ENCODE assay signal across 8 mouse cellular contexts in genomic region chr2:158673493-158673892, GRCm38 (mm10). TPM values are rescaled to one million over a fixed set of nuclear protein-coding genes. Genes with fewer than 3 reads are reported as not detected.
DNase-seq lines count a peak whose midpoint lies in the region; ATAC-seq and TF ChIP-seq lines count a peak whose summit lies in the region.

No protein-coding gene starts in this region.

- H3K4me3 ChIP-seq in kidney, embryonic 14.5 days (ENCODE audit: low read length) = no peak overlapping the region
- H3K4me3 ChIP-seq in cortical plate, adult 2 months (ENCODE audit: insufficient read depth, low read length) = no peak overlapping the region
- H3K4me3 ChIP-seq in hindbrain, embryonic 14.5 days (replicated peaks; ENCODE audit: low read length) = no peak overlapping the region
- H3K4me3 ChIP-seq in small intestine, adult 2 months (ENCODE audit: low read depth, low read length) = no peak overlapping the region

- peak; percentile 20; the same call in 1 of the 2 replicates for ATAC-seq in kidney, embryonic 14.5 days (ENCODE audit: low FRiP score, low TSS enrichment)
- ATAC-seq in hindbrain, embryonic 14.5 days (ENCODE audit: low FRiP score) = peak; percentile 37; the same call in 1 of the 2 replicates

- H3K27me3 ChIP-seq in kidney, embryonic 14.5 days (ENCODE audit: control insufficient read depth, insufficient read depth, low read length) = peaks cover 14% of the 10 kb centered on the region
- H3K27me3 ChIP-seq in hindbrain, embryonic 14.5 days (ENCODE audit: control insufficient read depth, insufficient read depth, low read length) = peaks cover 11% of the 10 kb centered on the region
- no peaks in the 10 kb centered on the region for H3K27me3 ChIP-seq in small intestine, adult 2 months (ENCODE audit: control insufficient read depth, insufficient read depth, low read length)

- WGBS in kidney, embryonic 14.5 days = 64% methylated on average over 4 of the region's 4 CpGs
- 61% methylated on average over 4 of the region's 4 CpGs for WGBS in hindbrain, embryonic 14.5 days
- WGBS in small intestine, adult 2 months = 68% methylated on average over 4 of the region's 4 CpGs

- H3K4me1 ChIP-seq in kidney, embryonic 14.5 days (ENCODE audit: control insufficient read depth, insufficient read depth, low read length) = peaks cover 34% of the 10 kb centered on the region
- H3K4me1 ChIP-seq in cortical plate, adult 2 months (ENCODE audit: control insufficient read depth, insufficient read depth, low read length) = peaks cover 11% of the 10 kb centered on the region
- peaks cover 18% of the 10 kb centered on the region; the same call in 1 of the 2 replicates for H3K4me1 ChIP-seq in hindbrain, embryonic 14.5 days (replicated peaks; ENCODE audit: control insufficient read depth, insufficient read depth, low read length)
- H3K4me1 ChIP-seq in small intestine, adult 2 months (ENCODE audit: control insufficient read depth, insufficient read depth, insufficient read length, low read length) = peaks cover 31% of the 10 kb centered on the region

- no peak for DNase-seq in kidney, adult 11 months
- peak; percentile 59 for DNase-seq in hindbrain, embryonic 14.5 days (ENCODE audit: low spot score)
- DNase-seq in gastrocnemius, postnatal 25 days = no peak
- no peak for DNase-seq in cerebellum, adult 18-20 months
- DNase-seq in gastrocnemius, adult 18-20 months (ENCODE audit: low spot score) = no peak

- no peaks in the 10 kb centered on the region for H3K36me3 ChIP-seq in kidney, embryonic 14.5 days (ENCODE audit: control insufficient read depth, insufficient read depth, low read length)
- H3K36me3 ChIP-seq in hindbrain, embryonic 14.5 days (replicated peaks; ENCODE audit: control insufficient read depth, insufficient read depth) = no peaks in the 10 kb centered on the region
- no peaks in the 10 kb centered on the region for H3K36me3 ChIP-seq in small intestine, adult 2 months (ENCODE audit: control insufficient read depth, insufficient read depth, low read length)

- H3K9me3 ChIP-seq in kidney, embryonic 14.5 days (ENCODE audit: control insufficient read depth, low read length) = no peaks in the 10 kb centered on the region
- H3K9me3 ChIP-seq in hindbrain, embryonic 14.5 days (ENCODE audit: control insufficient read depth, low read length) = no peaks in the 10 kb centered on the region

- no peak overlapping the region for H3K4me2 ChIP-seq in kidney, embryonic 14.5 days (replicated peaks; ENCODE audit: low read depth, low read length)
- no peak overlapping the region for H3K4me2 ChIP-seq in hindbrain, embryonic 14.5 days (replicated peaks)

- H3K27ac ChIP-seq in kidney, embryonic 14.5 days (ENCODE audit: low read depth, low read length) = peak overlapping the region; percentile 67; the same call in 1 of the 2 replicates
- 0 out of 2 replicates have a peak overlapping the region, but pooled peaks have one; percentile 22 for H3K27ac ChIP-seq in cortical plate, adult 2 months (ENCODE audit: insufficient read depth, low read length)
- H3K27ac ChIP-seq in hindbrain, embryonic 14.5 days = no peak overlapping the region
- H3K27ac ChIP-seq in small intestine, adult 2 months (ENCODE audit: insufficient read depth, low read depth, low read length) = peak overlapping the region; percentile 3; the same call in 1 of the 2 replicates

- no peak for TF ChIP-seq CTCF in cortical plate, adult 2 months (IDR thresholded peaks at IDR 0.05; ENCODE audit: extremely low read depth, insufficient read depth, low read length)
- no peak for TF ChIP-seq CTCF in small intestine, adult 2 months (IDR thresholded peaks at IDR 0.05; ENCODE audit: extremely low read depth, insufficient read length, insufficient replicate concordance, low read depth, low read length)

- H3K9ac ChIP-seq in kidney, embryonic 14.5 days (ENCODE audit: low read depth, low read length) = no peak overlapping the region
- no peak overlapping the region for H3K9ac ChIP-seq in hindbrain, embryonic 14.5 days

- TF ChIP-seq POLR2A in cortical plate, adult 2 months (IDR thresholded peaks at IDR 0.05; ENCODE audit: extremely low read depth, insufficient read depth, low read length) = no peak
- TF ChIP-seq POLR2A in small intestine, adult 2 months (IDR thresholded peaks at IDR 0.05; ENCODE audit: low read depth, low read length) = no peak

RNA-seq across cellular contexts. Expression of gene Ppp1r16b, which starts 8.3 kb away (rescaled TPM):
- polyA plus RNA-seq in kidney, embryonic 14.5 days (2014; fragmentation: Nextera tagmentation; extraction: Ambion mirVana) = 16.6 and 17.3 TPM in 2 replicates
- 51.5 and 55.4 TPM in 2 replicates for polyA plus RNA-seq in cortical plate, adult 2 months (2012; rRNA removed)
- 20.0 and 20.8 TPM in 2 replicates for polyA plus RNA-seq in hindbrain, embryonic 14.5 days (2014; fragmentation: Nextera tagmentation; extraction: Ambion mirVana)
- 3.6 and 3.9 TPM in 2 replicates for polyA plus RNA-seq in small intestine, adult 2 months (2012; rRNA removed)
- 1 to 10 TPM; 4.8 to 5.2 TPM for total RNA-seq in gastrocnemius, postnatal 25 days (2021)
- 1 to 10 TPM; 2.3 to 4.4 TPM for total RNA-seq in gastrocnemius, adult 18-20 months (2021)

RNA-seq across cellular contexts. Expression of gene Actr5, which starts 48.8 kb away (rescaled TPM):
- 13.2 and 15.6 TPM in 2 replicates for polyA plus RNA-seq in kidney, embryonic 14.5 days (2014; fragmentation: Nextera tagmentation; extraction: Ambion mirVana)
- 6.9 and 7.4 TPM in 2 replicates for polyA plus RNA-seq in cortical plate, adult 2 months (2012; rRNA removed)
- 14.6 TPM in 2 replicates for polyA plus RNA-seq in hindbrain, embryonic 14.5 days (2014; fragmentation: Nextera tagmentation; extraction: Ambion mirVana)
- polyA plus RNA-seq in small intestine, adult 2 months (2012; rRNA removed) = 5.5 and 7.7 TPM in 2 replicates
- 1 to 10 TPM; 2.5 to 3.2 TPM for total RNA-seq in gastrocnemius, postnatal 25 days (2021)
- 1 to 10 TPM; 3.8 to 4.0 TPM for total RNA-seq in gastrocnemius, adult 18-20 months (2021)
